Mouse (Mus musculus) ES-E14 (cell line): ENCODE measurements around the gene Soat2. TPM values are rescaled to one million over a fixed set of nuclear protein-coding genes. Genes with fewer than 3 reads are reported as not detected.

Experiments used
- DNase-seq: peaks from one replicate; pipeline ENCODE4 v3.0.0-alpha.2; 2013; ENCODE audit warnings: low read depth, low spot score
- H3K27ac ChIP-seq: 2 replicates; pipeline ENCODE4 v1.5.1; 2012; ENCODE audit warnings: low read depth, mild to moderate bottlenecking, low read length, moderate library complexity, mixed read lengths; ENCODE audit not compliant: poor library complexity, insufficient read depth, severe bottlenecking
- H3K36me3 ChIP-seq: 2 replicates; pipeline ENCODE4 v1.6.1; 2012; ENCODE audit warnings: mild to moderate bottlenecking, low read length, moderate library complexity, mixed read lengths; ENCODE audit not compliant: control insufficient read depth, poor library complexity, insufficient read depth, severe bottlenecking
- H3K4me1 ChIP-seq, 2 experiments: fragments of 150-350 bp in 1 of 2; sonication (generic) in 1 of 2; 2 replicates each; pipeline ENCODE4 v1.6.1; 2012; ENCODE audit warnings: low read length in 2 of 2, mild to moderate bottlenecking in 1 of 2, mixed read lengths in 1 of 2; ENCODE audit not compliant: control insufficient read depth in 2 of 2, insufficient read depth in 2 of 2, poor library complexity in 1 of 2
- H3K4me3 ChIP-seq, 2 experiments: fragments of 150-350 bp in 1 of 2; sonication (generic) in 1 of 2; 2 replicates each; pipeline ENCODE4 v1.5.1; 2012; ENCODE audit warnings: low read length in 2 of 2, low read depth in 1 of 2, mild to moderate bottlenecking in 1 of 2, mixed read lengths in 1 of 2; ENCODE audit not compliant: insufficient read depth in 1 of 2, poor library complexity in 1 of 2, severe bottlenecking in 1 of 2
- H3K9ac ChIP-seq: 2 replicates; pipeline ENCODE4 v1.6.1; 2012; ENCODE audit warnings: low read depth, mild to moderate bottlenecking, low read length, mixed read lengths; ENCODE audit not compliant: poor library complexity, insufficient read depth, severe bottlenecking
- H3K9me3 ChIP-seq: fragments of 150-350 bp; sonication (generic); 2 replicates; pipeline ENCODE4 v1.6.1; 2012; ENCODE audit warnings: low read depth, mild to moderate bottlenecking, low read length; ENCODE audit not compliant: control insufficient read depth, insufficient read depth
- CHD2 ChIP-seq: IDR thresholded peaks from 2 replicates; pipeline ENCODE4 v1.6.1; 2014; ENCODE audit warnings: mild to moderate bottlenecking, low read depth, low read length, inconsistent platforms
- HCFC1 ChIP-seq: IDR thresholded peaks from 2 replicates; pipeline ENCODE4 v1.6.1; 2012; ENCODE audit warnings: low read length, inconsistent platforms, borderline replicate concordance; ENCODE audit not compliant: insufficient read depth
- MAFK ChIP-seq: IDR thresholded peaks from 2 replicates; pipeline ENCODE4 v1.6.1; 2014; ENCODE audit warnings: mild to moderate bottlenecking, low read depth, low read length, inconsistent platforms; ENCODE audit not compliant: insufficient read depth
- ZC3H11A ChIP-seq: IDR thresholded peaks from 2 replicates; pipeline ENCODE4 v1.6.1; 2012; ENCODE audit warnings: low read depth, mild to moderate bottlenecking, inconsistent platforms, low read length, borderline replicate concordance
- ZNF384 ChIP-seq: IDR thresholded peaks from 2 replicates; pipeline ENCODE4 v1.6.1; 2012; ENCODE audit warnings: low read depth, low read length, inconsistent platforms
- in situ Hi-C, 2 experiments: fragments of 600-800 bp; cut with MboI; formaldehyde crosslinking; loops; one replicate each; pipeline ENCODE4 v1.15.1; 2025; ENCODE audit warnings: low sequenced_read_pairs in 2 of 2, inconsistent platforms in 1 of 2; ENCODE audit not compliant: unreplicated experiment in 2 of 2
- total RNA-seq: library from RNA; depleted of rRNA; stranded (reverse); fragments of 300-350 nt; gene quantifications from 2 replicates; pipeline ENCODE4 v1.2.3, GENCODE M21; 2012

Gene Soat2
- total RNA-seq, 1 experiment: 5.3 TPM

GRCm38 (mm10) chr15:102106754-102107456 is 43.4 kb upstream of the Soat2 start:
- H3K4me1 ChIP-seq: peaks cover 8 to 28% of the 10 kb centered on the region in 2 experiments; a peak in 3 of 4 replicates
- H3K4me3 ChIP-seq: peak overlapping the region; percentile 62 to 82
- H3K9me3 ChIP-seq: no peaks in the 10 kb centered on the region
- H3K27ac ChIP-seq: no peak overlapping the region
- no peaks in the 10 kb centered on the region for H3K36me3 ChIP-seq
- in situ Hi-C loops: no loop called here
- DNase-seq: no peak
- H3K9ac ChIP-seq: peak overlapping the region; percentile 29
- TF ChIP-seq CHD2 (no peak), MAFK (no peak), ZNF384 (no peak), ZC3H11A (no peak), HCFC1 (no peak)

GRCm38 (mm10) chr15:102107689-102108573 is 42.4 kb upstream of the Soat2 start:
- Histone ChIP-seq H3K4me1 (peaks cover 5 to 18% of the 10 kb centered on the region in 2 experiments; a peak in 3 of 4 replicates), H3K36me3 (no peaks in the 10 kb centered on the region), H3K27ac (no peak overlapping the region), H3K9me3 (no peaks in the 10 kb centered on the region), H3K4me3 (peak overlapping the region in 1 of 2 experiments; percentile 82; a peak in 1 of 4 replicates), H3K9ac (no peak overlapping the region)
- peak; percentile 71 for DNase-seq
- TF ChIP-seq HCFC1 (no peak), CHD2 (no peak), MAFK (no peak), ZC3H11A (no peak), ZNF384 (no peak)
- in situ Hi-C loops: no loop called here

GRCm38 (mm10) chr15:102108651-102109525 is 41.4 kb upstream of the Soat2 start:
- Histone ChIP-seq H3K36me3 (no peaks in the 10 kb centered on the region), H3K4me1 (peaks cover 5 to 11% of the 10 kb centered on the region in 2 experiments; a peak in 3 of 4 replicates), H3K4me3 (no peak overlapping the region), H3K27ac (no peak overlapping the region), H3K9me3 (no peaks in the 10 kb centered on the region), H3K9ac (no peak overlapping the region)
- TF ChIP-seq CHD2: no peak
- TF ChIP-seq MAFK: 0 out of 2 replicates have a peak, but pooled peaks have one; percentile 27
- TF ChIP-seq ZC3H11A: no peak
- peak; percentile 78 for DNase-seq
- in situ Hi-C loops: no loop called here

GRCm38 (mm10) chr15:102110271-102110670 is 40.1 kb upstream of the Soat2 start:
- no peak overlapping the region for H3K4me3 ChIP-seq
- in situ Hi-C loops: no loop called here
- no peak for TF ChIP-seq MAFK
- no peak for TF ChIP-seq CHD2
- TF ChIP-seq ZC3H11A: no peak
- TF ChIP-seq ZNF384: no peak
- TF ChIP-seq HCFC1: no peak
- no peak overlapping the region for H3K27ac ChIP-seq
- no peak for DNase-seq
- H3K4me1 ChIP-seq: peaks cover 5 to 8% of the 10 kb centered on the region in 2 experiments; a peak in 2 of 4 replicates
- H3K9me3 ChIP-seq: no peaks in the 10 kb centered on the region
- no peaks in the 10 kb centered on the region for H3K36me3 ChIP-seq
- no peak overlapping the region for H3K9ac ChIP-seq
